Mouse (Mus musculus) brain, embryonic 14.5 days (tissue): ENCODE data around the gene Ccdc180. TPM values are rescaled to one million over a fixed set of nuclear protein-coding genes. Genes with fewer than 3 reads are reported as not detected.

ENCODE experiments used
- DNase-seq: peaks from one replicate; pipeline ENCODE4 v3.0.0-alpha.2; 2011; ENCODE audit warnings: low read depth
- CTCF ChIP-seq: fragments of 200-500 bp; IDR thresholded peaks from 2 replicates; pipeline ENCODE4 v1.5.1; 2012; ENCODE audit warnings: inconsistent platforms, mild to moderate bottlenecking, moderate library complexity, borderline replicate concordance; ENCODE audit not compliant: insufficient read depth, insufficient read length; ENCODE audit errors: extremely low read depth
- POLR2A ChIP-seq: fragments of 200-500 bp; IDR thresholded peaks from 2 replicates; pipeline ENCODE4 v1.6.1; 2012; ENCODE audit warnings: mild to moderate bottlenecking, inconsistent platforms, borderline replicate concordance; ENCODE audit not compliant: poor library complexity, insufficient read depth, insufficient read length, severe bottlenecking; ENCODE audit errors: extremely low read depth
- polyA plus RNA-seq: library from polyadenylated mRNA; depleted of rRNA; stranded (reverse); fragments of >200 nt; gene quantifications from 2 replicates; pipeline ENCODE4 v1.2.3, GENCODE M21; 2012; rRNA removed

Gene Ccdc180
- polyA plus RNA-seq, 1 experiment, result 0.41 TPM

DNA sequence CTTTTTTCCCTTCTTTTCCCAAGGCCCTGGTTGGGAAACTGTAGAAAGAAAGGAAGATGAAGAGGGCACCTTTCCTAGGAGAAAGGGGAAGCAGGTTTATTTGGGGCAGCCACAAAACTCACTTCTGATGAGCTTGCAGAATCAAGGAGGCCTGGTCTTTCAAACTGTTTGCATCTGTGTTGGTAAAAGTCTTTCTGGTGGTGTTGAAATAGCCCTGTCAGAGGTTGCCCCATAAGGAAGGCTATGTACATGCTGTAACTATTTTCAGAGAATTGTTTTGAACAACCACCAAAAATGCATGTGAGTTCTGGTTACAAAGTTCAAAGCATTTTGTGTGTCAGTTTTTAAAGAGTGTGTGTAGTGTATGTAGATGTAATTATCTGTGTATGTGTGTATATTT is 91.0 kb downstream of the Ccdc180 start:
- TF ChIP-seq POLR2A, result no peak
- TF ChIP-seq CTCF, result no peak
- no peak for DNase-seq

DNA sequence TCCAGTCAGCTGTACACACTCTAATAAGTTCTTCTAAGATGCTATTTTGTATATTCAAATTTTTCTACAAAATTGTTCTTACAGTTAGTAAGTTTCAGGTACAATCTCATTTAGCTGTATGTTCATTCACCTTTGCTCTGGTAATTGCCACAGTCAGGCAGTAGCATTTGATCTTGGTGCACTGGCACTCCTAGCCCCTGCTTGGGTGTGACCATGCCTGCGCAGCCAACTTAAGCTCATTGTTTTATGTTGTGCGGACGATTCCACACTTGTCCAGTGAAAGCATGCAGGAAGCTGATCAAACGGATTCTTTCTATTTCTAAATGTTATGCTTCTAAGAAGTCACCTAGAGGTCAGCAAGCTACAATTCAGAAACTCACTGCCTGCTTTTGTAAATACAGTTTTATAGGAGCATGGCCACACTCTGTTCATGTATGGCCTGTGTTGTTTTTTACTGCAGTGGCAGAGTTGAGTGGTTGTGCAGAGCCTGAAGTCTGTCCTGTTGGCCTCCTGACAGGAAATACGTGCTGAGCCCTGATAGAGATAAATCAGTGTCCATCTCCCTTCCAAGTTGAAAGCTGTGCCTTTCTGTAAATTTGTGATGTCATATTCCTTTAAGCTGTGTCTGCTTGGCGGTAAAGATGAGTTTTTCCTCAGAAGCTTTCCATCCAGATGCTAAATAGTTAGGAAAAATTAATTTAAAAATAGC is 100.5 kb downstream of the Ccdc180 start:
- DNase-seq, result no peak
- TF ChIP-seq CTCF (no peak), POLR2A (no peak)

DNA sequence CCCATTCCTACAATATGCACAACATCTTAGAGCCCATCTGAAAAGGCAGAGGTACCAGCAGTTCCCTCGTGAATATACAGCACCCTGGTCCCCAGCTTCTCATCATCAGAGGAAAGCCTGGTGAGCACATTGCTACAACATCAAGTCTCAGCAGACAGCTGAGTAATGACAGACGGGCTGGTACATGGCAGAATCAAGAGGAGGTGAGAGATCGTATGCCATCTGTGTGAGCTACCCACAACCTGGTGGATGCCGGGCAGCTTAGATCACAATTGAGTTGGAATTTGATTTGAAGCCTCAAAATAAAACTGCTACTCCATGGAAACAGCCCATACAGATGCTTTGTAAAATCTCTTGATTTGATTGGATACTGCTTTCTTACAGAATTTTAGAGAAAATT is 108.4 kb downstream of the Ccdc180 start:
- no peak for TF ChIP-seq CTCF
- TF ChIP-seq POLR2A, result no peak

More for the DNA sequence above, 108.4 kb downstream of the Ccdc180 start:
- no peak for DNase-seq

Other genes starting within 250 kb of the Ccdc180 start
- gene Aldh1b1, start 91.3 kb upstream of the Ccdc180 start, polyA plus RNA-seq, result 9.8 and 11.4 TPM in 2 replicates
- gene Igfbpl1, start 63.4 kb upstream of the Ccdc180 start, polyA plus RNA-seq, result 266 and 421 TPM in 2 replicates
- gene Stra6l, start 41.6 kb upstream of the Ccdc180 start, polyA plus RNA-seq, result 2.6 and 4.1 TPM in 2 replicates
- gene Tdrd7, start 75.0 kb downstream of the Ccdc180 start, polyA plus RNA-seq, result 16.5 and 22.7 TPM in 2 replicates
- gene Tmod1, start 148.6 kb downstream of the Ccdc180 start, polyA plus RNA-seq, result 0.45 and 0.71 TPM in 2 replicates
- gene Ncbp1, start 248.3 kb downstream of the Ccdc180 start, polyA plus RNA-seq, result 78.0 and 85.8 TPM in 2 replicates
- 26.4 and 30.2 TPM in 2 replicates for gene Tstd2, start 248.4 kb downstream of the Ccdc180 start, polyA plus RNA-seq